Mouse (Mus musculus): ENCODE results near the gene Engase. TPM values are rescaled to one million over a fixed set of nuclear protein-coding genes. Genes with fewer than 3 reads are reported as not detected.

The Engase gene
- total RNA-seq, 2 experiments from 2014 or later: 10.3 to 10.6 TPM

GRCm38 (mm10) chr11:118485338-118485737 is 8.7 kb downstream of the Engase start:
- intact Hi-C loops (cut with DNase I): no loop called here
- DNase-seq (ENCODE audit: low spot score in 2 of 2): peak in 1 of 2 experiments; percentile 70

DNA sequence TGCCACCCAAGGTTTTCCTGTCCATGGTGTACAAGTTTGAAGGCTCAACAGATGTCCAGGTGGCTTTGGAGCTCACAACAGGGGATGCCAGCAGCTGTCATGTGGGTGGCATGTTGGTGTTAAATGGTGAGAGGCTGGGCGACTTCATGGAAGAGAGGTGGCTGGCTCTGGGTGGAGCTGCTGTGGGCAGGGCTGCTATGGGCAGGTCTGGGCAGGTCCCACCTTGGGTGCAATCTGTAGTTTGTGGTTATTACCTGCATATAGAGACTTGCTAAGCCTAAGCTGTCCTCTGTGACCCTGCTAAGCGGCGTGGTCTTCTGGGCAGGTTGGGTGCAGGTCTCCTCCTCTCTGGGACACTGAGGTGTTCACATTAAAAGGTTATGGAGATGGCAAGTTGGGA is 9.2 kb downstream of the Engase start:
- DNase-seq (ENCODE audit: low spot score in 2 of 2): peak in 1 of 2 experiments; percentile 44
- intact Hi-C loops (cut with DNase I): no loop called here

DNA sequence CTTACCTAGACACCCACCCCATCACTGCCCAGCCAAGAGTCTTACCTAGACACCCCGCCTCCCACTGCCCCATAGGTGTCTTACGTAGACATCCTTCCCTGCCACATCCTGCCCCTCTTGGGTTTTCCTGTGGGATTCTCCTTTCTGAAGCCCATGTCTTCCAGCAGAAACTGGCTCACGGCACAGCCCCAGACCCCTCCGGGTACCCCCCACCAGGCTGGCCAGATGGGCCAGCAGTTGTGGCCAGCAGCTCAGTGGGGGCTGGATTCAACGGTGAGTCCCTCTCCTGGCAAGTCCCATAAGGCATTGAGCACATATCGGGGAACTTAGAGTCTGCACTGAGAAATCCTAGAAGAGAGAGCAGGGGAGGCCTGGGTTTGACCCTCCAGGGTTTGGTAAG is 9.7 kb downstream of the Engase start:
- DNase-seq (ENCODE audit: low spot score in 2 of 2): no peak
- intact Hi-C loops (cut with DNase I): no loop called here

GRCm38 (mm10) chr11:118486881-118487772 is 10.5 kb downstream of the Engase start:
- intact Hi-C loops (cut with DNase I): no loop called here
- DNase-seq (ENCODE audit: low spot score in 2 of 2): no peak

DNA sequence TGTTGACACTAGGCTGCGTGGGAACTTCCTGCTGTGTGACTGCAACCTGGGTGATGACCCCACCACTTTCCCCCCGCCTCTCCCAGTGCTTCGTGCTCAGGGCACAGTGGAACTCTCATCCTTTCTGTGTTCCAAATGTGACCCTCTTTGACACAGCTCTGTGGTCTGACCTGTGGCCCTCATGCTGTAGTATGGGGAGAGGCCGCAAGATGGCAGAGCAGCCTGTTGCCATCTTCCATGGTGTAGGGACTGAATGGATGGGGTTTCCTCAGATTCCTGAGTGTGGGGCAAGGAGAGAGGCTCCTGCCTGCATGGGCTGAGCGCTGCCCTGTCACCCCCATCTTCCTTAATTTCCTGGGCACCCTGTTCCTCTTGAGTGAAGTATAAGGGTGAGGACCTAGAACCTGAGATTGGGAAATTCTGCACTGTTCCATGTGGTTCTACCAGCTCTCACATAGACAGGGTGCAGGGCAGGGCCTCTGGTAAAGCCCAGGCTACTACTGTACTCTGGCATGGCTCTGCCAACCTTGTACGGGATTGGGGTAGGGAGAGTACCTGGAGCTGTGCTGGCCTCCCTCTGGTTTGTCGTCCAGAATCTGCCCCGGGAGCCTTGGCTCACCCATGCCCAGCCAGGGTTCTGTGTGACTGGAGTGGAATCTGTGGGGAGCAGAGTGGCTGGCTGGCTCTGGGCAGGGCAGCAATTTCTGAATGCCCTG is 11.7 kb downstream of the Engase start:
- intact Hi-C loops (cut with DNase I): no loop called here
- no peak for DNase-seq (ENCODE audit: low spot score in 2 of 2)

- intact Hi-C loops (cut with DNase I): no loop called here
- DNase-seq (ENCODE audit: low spot score in 2 of 2): no peak
Observed at GRCm38 (mm10) chr11:118488907-118489270, 12.3 kb downstream of the Engase start.

DNA sequence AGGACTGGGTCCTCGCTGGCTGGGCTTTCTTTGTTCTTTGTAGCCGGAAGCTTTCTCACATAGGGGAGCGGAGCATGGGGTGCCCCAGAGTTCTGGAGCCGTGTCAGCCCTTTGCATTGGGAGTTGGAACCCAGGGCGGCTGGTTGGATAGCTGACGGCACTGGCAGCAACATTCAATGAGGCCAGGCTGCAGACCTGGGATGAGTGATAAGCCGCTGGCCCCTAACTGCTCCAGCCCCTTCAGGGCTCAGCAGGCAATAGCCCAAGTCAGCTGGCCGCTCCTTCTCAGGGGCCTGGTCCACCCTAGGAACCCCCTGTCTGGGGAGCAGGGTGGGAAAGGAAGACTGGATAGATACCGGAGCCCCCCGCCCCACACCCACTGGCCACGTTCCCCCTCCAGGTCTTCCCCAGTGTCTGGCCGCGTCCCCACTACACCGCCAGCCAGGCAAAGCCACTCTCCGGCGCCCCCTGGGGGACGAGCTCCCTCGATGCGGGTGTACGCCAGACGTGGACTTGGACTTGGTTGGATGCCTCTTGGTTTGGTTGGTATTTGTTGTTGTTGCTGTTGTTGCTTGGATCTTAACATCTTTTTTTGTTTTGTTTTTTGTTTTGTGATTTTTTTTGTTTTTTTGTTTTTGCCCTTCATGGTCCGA is 14.1 kb downstream of the Engase start:
- DNase-seq (ENCODE audit: low spot score in 2 of 2): no peak
- intact Hi-C loops (cut with DNase I): loop anchor here (1.0 kb wide), 1 partner anchor 44 kb away; no protein-coding TSS in a partner anchor

DNA sequence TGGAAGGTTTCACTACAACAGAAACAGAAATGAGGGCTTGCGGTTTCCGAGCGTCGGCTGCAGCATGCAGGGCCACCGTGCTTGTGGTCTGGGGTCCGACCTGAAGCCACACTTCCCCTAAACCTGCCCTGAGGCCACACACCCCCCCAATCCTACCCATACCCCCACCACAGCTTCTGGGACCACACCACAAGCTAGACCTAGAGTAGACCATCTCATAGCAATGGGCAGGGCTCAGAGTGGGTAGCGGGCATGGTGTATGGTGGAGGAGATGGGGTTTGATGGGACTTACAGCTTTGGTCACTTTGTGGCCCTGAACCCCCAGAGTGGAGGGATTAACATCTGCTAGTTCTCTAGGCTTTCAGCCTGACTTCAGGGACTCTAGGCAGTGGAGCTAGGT is 14.6 kb downstream of the Engase start:
- no peak for DNase-seq (ENCODE audit: low spot score in 2 of 2)
- intact Hi-C loops (cut with DNase I): loop anchor here (1.0 kb wide), 1 partner anchor 45 kb away; no protein-coding TSS in a partner anchor

GRCm38 (mm10) chr11:118493458-118493857 is 16.8 kb downstream of the Engase start:
- intact Hi-C loops (cut with DNase I): no loop called here

DNA sequence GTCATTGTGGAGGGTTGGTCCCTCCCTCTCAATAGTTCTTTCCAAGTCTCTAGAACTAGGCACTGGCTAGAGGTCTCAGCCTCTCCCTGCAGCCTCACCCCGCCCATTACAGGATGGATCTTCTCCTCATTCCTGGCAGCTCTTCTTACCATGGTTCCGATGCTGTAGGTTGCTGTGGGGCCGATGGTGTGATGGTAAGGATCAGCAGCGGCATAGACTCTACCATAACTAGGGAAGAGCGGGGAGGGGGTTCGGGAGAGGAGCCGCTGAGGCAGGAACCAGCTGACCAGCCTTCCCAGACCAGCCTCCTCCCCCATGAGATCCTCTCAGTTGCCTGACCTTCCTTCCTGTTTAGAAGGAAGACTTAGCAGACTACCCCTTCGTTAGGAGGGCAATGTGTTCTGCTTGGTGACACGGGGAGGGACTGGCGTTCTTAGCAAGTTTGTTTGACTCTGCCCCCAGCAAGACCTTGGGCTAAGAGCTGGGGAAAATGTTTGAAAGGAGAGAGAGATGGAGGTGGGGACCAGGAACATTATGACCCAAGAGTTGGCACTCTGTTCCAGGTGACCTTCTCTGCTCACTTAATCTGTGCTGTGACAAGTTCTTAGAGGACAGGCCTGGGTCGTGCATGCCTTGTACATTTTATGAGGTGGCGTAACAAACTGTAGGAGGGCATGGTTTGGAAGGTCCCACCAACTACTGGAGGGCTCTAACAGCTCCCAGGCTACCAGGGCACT is 17.5 kb downstream of the Engase start:
- intact Hi-C loops (cut with DNase I): no loop called here
- DNase-seq (ENCODE audit: low spot score in 2 of 2): no peak

More at GRCm38 (mm10) chr11:118493458-118493857, 16.8 kb downstream of the Engase start:
- DNase-seq (ENCODE audit: low spot score in 2 of 2): no peak

- intact Hi-C loops (cut with DNase I): no loop called here
Observed at GRCm38 (mm10) chr11:118495065-118495464, 18.4 kb downstream of the Engase start.

GRCm38 (mm10) chr11:118496066-118496689 is 19.5 kb downstream of the Engase start:
- no peak for DNase-seq (ENCODE audit: low spot score in 2 of 2)
- intact Hi-C loops (cut with DNase I): no loop called here

More at GRCm38 (mm10) chr11:118495065-118495464, 18.4 kb downstream of the Engase start:
- DNase-seq (ENCODE audit: low spot score in 2 of 2): peak; percentile 55 to 79

DNA sequence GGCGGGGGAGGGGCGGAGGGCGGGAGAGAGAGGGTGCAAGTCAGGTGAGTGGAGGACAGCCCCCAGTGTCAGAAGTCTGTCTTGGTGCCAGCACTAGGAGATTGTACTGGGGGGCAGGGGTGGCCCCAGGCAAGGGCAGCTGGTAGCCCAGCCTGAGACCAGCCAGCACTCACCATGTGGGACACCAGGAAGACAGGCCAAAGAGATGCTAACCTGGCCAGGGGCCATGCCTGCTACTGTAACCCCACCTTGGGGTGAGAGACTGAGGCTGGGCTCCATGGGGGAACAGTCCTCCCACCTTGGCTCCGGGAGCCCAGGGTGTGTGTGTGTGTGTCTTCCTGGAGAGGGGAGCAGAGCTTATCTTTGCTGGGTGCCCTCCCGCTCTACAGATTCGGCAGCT is 26.4 kb downstream of the Engase start:
- DNase-seq (ENCODE audit: low spot score in 2 of 2): no peak
- intact Hi-C loops (cut with DNase I): no loop called here

DNA sequence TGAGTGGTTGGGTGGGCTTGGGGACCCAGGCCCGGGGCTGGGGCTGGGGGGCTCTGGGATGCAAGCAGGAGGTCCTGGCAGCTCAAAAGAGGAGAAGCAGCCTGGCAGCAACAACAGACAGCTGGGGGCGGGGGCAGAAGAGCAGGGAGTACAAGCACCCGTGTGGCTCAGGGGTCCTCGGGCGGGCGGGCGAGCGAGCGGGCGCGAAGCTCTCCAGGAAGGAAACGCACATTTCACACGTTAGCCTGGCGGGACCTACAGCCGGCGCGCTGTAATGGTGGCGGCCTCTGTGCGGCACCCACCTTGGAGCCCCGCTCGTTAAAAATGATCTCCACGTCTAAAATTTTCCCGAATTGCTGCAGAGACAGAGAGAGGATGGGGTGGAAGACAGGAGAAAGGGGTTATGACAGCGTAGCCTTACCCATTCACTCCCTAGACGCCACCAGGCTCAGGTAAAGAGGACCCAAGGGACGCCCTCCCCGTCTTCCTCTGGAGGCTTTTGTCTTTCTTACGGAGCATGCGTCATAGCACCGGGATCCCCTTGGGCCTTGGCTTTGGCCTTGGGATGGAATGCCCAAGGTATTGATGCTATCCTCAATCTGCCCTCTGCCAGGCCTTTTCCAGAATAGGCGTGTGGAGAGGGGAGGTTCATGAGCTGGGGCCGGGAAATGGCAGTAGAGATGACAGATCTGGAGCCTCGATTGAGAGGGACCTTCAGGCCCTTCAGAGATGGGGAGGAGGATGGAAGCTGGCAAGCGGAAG is 27.0 kb downstream of the Engase start:
- DNase-seq (ENCODE audit: low spot score in 2 of 2): no peak
- intact Hi-C loops (cut with DNase I): no loop called here

DNA sequence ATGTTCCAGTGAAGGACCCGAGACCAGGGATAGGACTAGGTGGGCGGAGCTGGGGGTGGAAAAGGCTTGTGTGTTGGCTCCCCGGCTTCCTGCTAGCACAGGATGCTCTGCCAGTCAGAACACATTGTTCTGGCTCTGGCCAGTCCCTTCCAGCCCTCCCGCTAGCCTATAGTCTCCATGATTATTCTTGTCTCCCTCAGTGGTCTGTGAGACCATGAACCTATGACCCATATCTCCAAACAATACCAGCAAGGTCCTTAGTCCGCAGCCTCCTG is 27.5 kb downstream of the Engase start:
- peak in 1 of 2 experiments; percentile 57 for DNase-seq (ENCODE audit: low spot score in 2 of 2)
- intact Hi-C loops (cut with DNase I): no loop called here

DNA sequence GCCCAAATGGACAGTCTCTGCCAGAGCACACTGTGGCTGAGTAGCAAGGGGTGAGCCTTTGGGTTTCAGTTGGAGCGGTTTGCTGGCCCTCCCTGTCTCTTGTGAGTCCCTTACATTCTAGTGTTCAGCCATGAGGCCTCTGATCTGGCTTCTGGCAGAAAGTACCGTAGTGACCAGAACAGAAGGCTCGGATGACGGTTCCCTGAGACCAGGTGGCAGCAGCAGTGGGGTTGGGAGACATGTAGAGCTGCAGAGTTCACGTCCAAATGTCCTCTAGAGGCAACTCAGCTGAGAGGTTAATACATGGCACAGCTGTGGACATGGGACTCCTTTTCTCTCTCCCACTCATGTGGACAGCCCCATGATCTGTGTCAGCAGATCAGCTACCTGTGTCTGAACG is 30.5 kb downstream of the Engase start:
- DNase-seq (ENCODE audit: low spot score in 2 of 2): no peak
- intact Hi-C loops (cut with DNase I): no loop called here

DNA sequence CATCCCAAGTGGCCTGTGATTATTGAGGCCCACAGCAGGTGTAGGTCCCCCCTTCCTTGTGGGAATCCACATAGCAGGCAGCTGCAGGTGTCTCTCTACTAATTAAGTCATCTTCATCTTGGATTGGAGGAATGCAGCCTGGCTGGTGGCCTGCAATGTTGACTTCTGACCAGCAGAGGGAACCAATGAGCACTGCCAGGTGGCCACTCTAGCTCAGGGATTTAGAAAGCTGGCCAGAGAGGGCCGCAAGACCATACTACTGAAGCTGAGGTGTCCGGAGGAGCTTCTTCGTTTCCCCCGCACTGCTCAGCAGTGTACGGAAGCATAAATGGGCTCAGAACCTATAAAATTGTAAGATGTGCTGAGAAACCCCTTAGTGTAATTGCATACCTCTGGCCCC is 31.3 kb downstream of the Engase start:
- peak; percentile 85 to 86 for DNase-seq (ENCODE audit: low spot score in 2 of 2)
- intact Hi-C loops (cut with DNase I): loop anchor here (1.0 kb wide), 1 partner anchor 232 kb away; no protein-coding TSS in a partner anchor

- intact Hi-C loops (cut with DNase I): loop anchor here (1.0 kb wide), 1 partner anchor 232 kb away; no protein-coding TSS in a partner anchor
- DNase-seq (ENCODE audit: low spot score in 2 of 2): no peak
Observed at GRCm38 (mm10) chr11:118508341-118508740, 31.7 kb downstream of the Engase start.

Measured in left cerebral cortex, postnatal 25 days (tissue).